Mouse (Mus musculus) intestine, embryonic 15.5 days (tissue): ENCODE data around the gene Tmem205. TPM values are rescaled to one million over a fixed set of nuclear protein-coding genes. Genes with fewer than 3 reads are reported as not detected.

Source experiments
- ATAC-seq: fragments of 200-750 bp; cut with Nextera tagmentation; 2 replicates; pipeline ENCODE4 v1.8.0; 2017; ENCODE audit warnings: moderate TSS enrichment, moderate library complexity
- H3K27ac ChIP-seq: fragments of 300-500 bp; sonication (generic); 2 replicates; pipeline ENCODE4 v1.5.1; 2015; ENCODE audit warnings: mild to moderate bottlenecking, inconsistent platforms
- H3K27me3 ChIP-seq: fragments of 300-500 bp; sonication (generic); replicated peaks from 2 replicates; pipeline ENCODE4 v1.6.1; 2015; ENCODE audit warnings: inconsistent platforms
- H3K36me3 ChIP-seq: fragments of 300-500 bp; sonication (generic); 2 replicates; pipeline ENCODE4 v1.6.1; 2015; ENCODE audit warnings: inconsistent platforms
- H3K4me1 ChIP-seq: fragments of 300-500 bp; sonication (generic); replicated peaks from 2 replicates; pipeline ENCODE4 v1.6.1; 2015; ENCODE audit warnings: inconsistent platforms
- H3K4me2 ChIP-seq: fragments of 300-500 bp; sonication (generic); replicated peaks from 2 replicates; pipeline ENCODE4 v1.6.1; 2015; ENCODE audit warnings: mild to moderate bottlenecking, inconsistent platforms
- H3K4me3 ChIP-seq: fragments of 300-500 bp; sonication (generic); replicated peaks from 2 replicates; pipeline ENCODE4 v1.5.1; 2015; ENCODE audit warnings: inconsistent platforms
- H3K9ac ChIP-seq: fragments of 300-500 bp; sonication (generic); 2 replicates; pipeline ENCODE4 v1.6.1; 2015; ENCODE audit warnings: inconsistent platforms
- H3K9me3 ChIP-seq: fragments of 300-500 bp; sonication (generic); 2 replicates; pipeline ENCODE4 v1.6.1; 2016; ENCODE audit warnings: inconsistent platforms
- WGBS: fragments of 180-500 bp; shearing (Covaris S2); methylation state at CpG from one replicate; pipeline ENCODE4 v1.1.7; 2015; 5-methylcytosine and 5-hydroxymethylcytosine counted together
- polyA plus RNA-seq: library from polyadenylated mRNA; unstranded; fragments of >200 nt; fragmentation: Nextera tagmentation; extraction: Ambion mirVana; gene quantifications from 2 replicates; pipeline ENCODE4 v1.2.1, GENCODE M21; 2015

Tmem205 gene
- polyA plus RNA-seq, 1 experiment from 2014 or later, result 71.7 TPM

GRCm38 (mm10) chr9:21955570-21956281, 28.4 kb upstream of the Tmem205 start, which contains the start of gene Swsap1:
Swsap1 (plus strand) TSS chr9:21955755.
- Histone ChIP-seq H3K4me2 (peak within 1 kb of the TSS; percentile 69), H3K27me3 (peaks cover 14% of the 10 kb centered on the region), H3K27ac (peak within 1 kb of the TSS; percentile 95), H3K4me1 (peaks cover 8% of the 10 kb centered on the region), H3K4me3 (peak within 1 kb of the TSS; percentile 83), H3K36me3 (no peaks in the 10 kb centered on the region), H3K9ac (peak within 1 kb of the TSS; percentile 93), H3K9me3 (no peaks in the 10 kb centered on the region)
- ATAC-seq, result peak; percentile 99
- WGBS, result under 1% methylated on average over 54 of the region's 54 CpGs

DNA sequence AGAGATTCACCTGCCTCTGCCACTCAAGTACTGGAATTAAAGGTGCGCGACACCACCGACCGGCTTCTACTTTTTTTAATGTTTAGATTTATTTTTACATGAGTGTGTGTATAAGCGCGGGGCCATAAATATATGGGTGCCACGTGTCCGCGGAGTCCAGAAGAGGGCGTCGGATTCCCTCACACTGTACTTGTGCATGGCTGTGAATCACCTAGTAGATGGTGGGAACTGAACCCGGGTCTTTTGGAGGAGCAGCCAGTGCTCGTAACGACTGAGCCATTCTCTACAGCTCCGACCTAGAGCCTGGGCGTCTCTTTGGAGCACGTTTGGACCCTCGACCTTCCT, 27.8 kb upstream of the Tmem205 start:
- Histone ChIP-seq H3K9ac (peak overlapping the region; percentile 93), H3K4me2 (peak overlapping the region; percentile 69), H3K4me3 (peak overlapping the region; percentile 83), H3K9me3 (no peaks in the 10 kb centered on the region), H3K36me3 (no peaks in the 10 kb centered on the region), H3K4me1 (peaks cover 3% of the 10 kb centered on the region; the same call in 1 of the 2 replicates), H3K27ac (peak overlapping the region; percentile 75), H3K27me3 (peaks cover 9% of the 10 kb centered on the region)
- peak; percentile 72 for ATAC-seq
- WGBS, result 1% methylated on average over 18 of the region's 18 CpGs

GRCm38 (mm10) chr9:21954635-21955034, 27.3 kb upstream of the Tmem205 start:
- H3K4me3 ChIP-seq, result no peak overlapping the region
- H3K9ac ChIP-seq, result no peak overlapping the region
- no peaks in the 10 kb centered on the region for H3K36me3 ChIP-seq
- ATAC-seq, result no peak
- 0 out of 2 replicates have a peak, but pooled peaks cover 3% of the 10 kb centered on the region for H3K4me1 ChIP-seq
- WGBS, result 75% methylated on average over 3 of the region's 3 CpGs
- H3K9me3 ChIP-seq, result no peaks in the 10 kb centered on the region
- H3K27me3 ChIP-seq, result peaks cover 6% of the 10 kb centered on the region
- H3K27ac ChIP-seq, result no peak overlapping the region
- peak overlapping the region; percentile 69 for H3K4me2 ChIP-seq

GRCm38 (mm10) chr9:21953600-21953999, 26.2 kb upstream of the Tmem205 start:
- Histone ChIP-seq H3K27ac (no peak overlapping the region), H3K4me2 (no peak overlapping the region), H3K9ac (no peak overlapping the region), H3K9me3 (no peaks in the 10 kb centered on the region), H3K4me3 (no peak overlapping the region), H3K27me3 (no peaks in the 10 kb centered on the region), H3K36me3 (no peaks in the 10 kb centered on the region), H3K4me1 (0 out of 2 replicates have a peak, but pooled peaks cover 3% of the 10 kb centered on the region)
- WGBS, result 20% methylated on average over 3 of the region's 3 CpGs
- no peak for ATAC-seq

DNA sequence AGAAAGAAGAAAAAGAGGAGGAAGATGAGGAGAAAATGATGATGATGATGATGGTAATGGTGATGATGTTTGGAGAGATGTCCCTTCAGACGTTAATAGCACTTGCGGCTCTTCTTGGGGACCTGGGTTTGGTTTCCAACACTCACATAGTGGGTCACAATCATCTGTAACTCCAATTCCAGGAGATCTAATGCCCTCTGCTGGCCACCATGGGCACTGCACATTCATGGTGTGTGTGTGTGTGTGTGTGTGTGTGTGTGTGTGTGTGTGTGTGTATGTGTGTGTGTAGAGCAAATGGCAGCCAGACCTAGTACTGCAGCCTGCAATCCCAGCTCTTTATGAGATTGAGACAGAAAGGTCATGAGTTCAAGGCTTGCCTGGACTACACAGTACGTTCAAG, 24.6 kb upstream of the Tmem205 start:
- no peak overlapping the region for H3K27ac ChIP-seq

DNA sequence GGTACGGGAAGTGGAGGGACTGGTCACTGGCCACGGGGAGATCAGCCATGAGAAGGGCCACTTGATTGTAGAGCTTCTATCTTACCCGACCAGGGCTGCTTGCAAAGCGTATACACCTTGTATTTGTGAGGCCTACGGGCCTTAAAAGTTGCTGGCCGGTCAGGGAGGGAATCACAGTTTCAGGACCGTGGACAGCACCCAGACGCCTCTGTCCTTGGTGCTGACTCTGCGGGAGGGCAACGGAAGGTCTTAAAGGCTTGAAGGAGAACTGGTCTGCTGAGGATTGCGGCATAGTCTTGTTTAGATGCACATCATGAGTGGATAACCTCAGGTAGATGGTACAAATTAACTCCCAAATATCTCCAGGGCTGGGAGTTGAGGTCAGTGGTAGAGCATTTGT, 23.0 kb upstream of the Tmem205 start:
- WGBS, result 16% methylated on average over 11 of the region's 11 CpGs
- H3K36me3 ChIP-seq, result no peaks in the 10 kb centered on the region
- H3K27ac ChIP-seq, result no peak overlapping the region
- no peak overlapping the region for H3K9ac ChIP-seq
- H3K4me2 ChIP-seq, result no peak overlapping the region
- 0 out of 2 replicates have a peak, but pooled peaks cover 4% of the 10 kb centered on the region for H3K4me1 ChIP-seq
- no peak overlapping the region for H3K4me3 ChIP-seq
- H3K9me3 ChIP-seq, result no peaks in the 10 kb centered on the region
- H3K27me3 ChIP-seq, result peaks cover 10% of the 10 kb centered on the region; the same call in 1 of the 2 replicates
- ATAC-seq, result no peak

More for the DNA sequence above, 24.6 kb upstream of the Tmem205 start:
- Histone ChIP-seq H3K4me3 (no peak overlapping the region), H3K27me3 (peaks cover 10% of the 10 kb centered on the region; the same call in 1 of the 2 replicates), H3K4me2 (no peak overlapping the region), H3K9ac (no peak overlapping the region), H3K4me1 (0 out of 2 replicates have a peak, but pooled peaks cover 7% of the 10 kb centered on the region), H3K36me3 (no peaks in the 10 kb centered on the region), H3K9me3 (no peaks in the 10 kb centered on the region)
- 72% methylated on average over 3 of the region's 3 CpGs for WGBS
- no peak for ATAC-seq

DNA sequence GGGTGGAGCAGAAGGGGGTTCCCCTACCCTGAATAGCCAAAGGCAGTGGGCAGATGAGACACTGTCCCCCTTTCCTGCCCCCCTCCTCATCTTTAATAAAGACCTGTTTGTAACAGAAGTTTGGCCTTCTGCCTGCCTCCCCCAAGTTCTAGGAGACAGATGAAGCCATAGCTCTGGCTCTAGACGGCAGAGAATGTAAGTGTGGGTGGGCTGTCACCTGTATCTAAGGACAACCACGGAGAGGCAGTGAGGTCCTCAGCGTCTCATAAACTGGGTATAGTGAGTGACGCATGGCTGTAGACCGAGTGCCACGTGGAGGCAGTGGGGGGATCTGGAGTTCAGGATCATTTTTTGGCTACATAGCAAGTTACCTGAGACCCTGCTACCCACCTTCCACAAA, 21.4 kb upstream of the Tmem205 start:
- H3K27ac ChIP-seq, result no peak overlapping the region
- 61% methylated on average over 6 of the region's 6 CpGs for WGBS
- H3K4me1 ChIP-seq, result 0 out of 2 replicates have a peak, but pooled peaks cover 4% of the 10 kb centered on the region
- no peaks in the 10 kb centered on the region for H3K9me3 ChIP-seq
- peaks cover 15% of the 10 kb centered on the region for H3K27me3 ChIP-seq
- no peaks in the 10 kb centered on the region for H3K36me3 ChIP-seq
- no peak overlapping the region for H3K4me3 ChIP-seq
- no peak for ATAC-seq
- H3K9ac ChIP-seq, result no peak overlapping the region
- no peak overlapping the region for H3K4me2 ChIP-seq

- no peak for ATAC-seq
- Histone ChIP-seq H3K9me3 (no peaks in the 10 kb centered on the region), H3K9ac (no peak overlapping the region), H3K4me1 (0 out of 2 replicates have a peak, but pooled peaks cover 4% of the 10 kb centered on the region), H3K27me3 (peaks cover 20% of the 10 kb centered on the region), H3K36me3 (no peaks in the 10 kb centered on the region), H3K4me2 (no peak overlapping the region), H3K27ac (no peak overlapping the region), H3K4me3 (no peak overlapping the region)
- WGBS, result 56% methylated on average over 8 of the region's 8 CpGs
These were observed 20.8 kb upstream of the Tmem205 start for GRCm38 (mm10) chr9:21948146-21948545.

- Histone ChIP-seq H3K27me3 (peaks cover 20% of the 10 kb centered on the region), H3K27ac (no peak overlapping the region), H3K36me3 (no peaks in the 10 kb centered on the region), H3K9me3 (no peaks in the 10 kb centered on the region), H3K4me3 (0 out of 2 replicates have a peak overlapping the region, but pooled peaks have one; percentile 2), H3K9ac (no peak overlapping the region), H3K4me1 (0 out of 2 replicates have a peak, but pooled peaks cover 4% of the 10 kb centered on the region), H3K4me2 (peak overlapping the region; percentile 31)
- 7% methylated on average over 28 of the region's 28 CpGs for WGBS
- peak; percentile 51 for ATAC-seq
These were observed 20.3 kb upstream of the Tmem205 start for GRCm38 (mm10) chr9:21947540-21948130.

DNA sequence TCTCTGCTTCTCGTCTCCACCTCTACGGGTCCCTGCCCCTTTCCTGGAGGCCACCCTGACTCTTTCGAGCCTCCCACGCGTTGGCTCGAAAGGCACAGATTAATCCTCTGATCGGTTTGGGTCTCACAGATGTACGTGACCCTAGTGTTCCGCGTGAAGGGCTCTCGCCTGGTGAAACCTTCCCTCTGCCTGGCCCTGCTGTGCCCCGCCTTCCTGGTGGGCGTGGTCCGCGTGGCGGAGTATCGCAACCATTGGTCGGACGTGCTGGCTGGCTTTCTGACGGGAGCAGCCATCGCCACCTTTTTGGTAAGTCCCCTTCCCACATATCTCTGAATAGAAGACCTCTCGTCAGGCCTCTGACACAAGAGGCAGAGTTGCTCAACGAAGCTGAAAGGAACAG, 16.9 kb upstream of the Tmem205 start:
- H3K27ac ChIP-seq, result no peak overlapping the region
- WGBS, result 15% methylated on average over 23 of the region's 23 CpGs
- no peak overlapping the region for H3K9ac ChIP-seq
- peak overlapping the region; percentile 30; the same call in 1 of the 2 replicates for H3K4me2 ChIP-seq
- no peak overlapping the region for H3K4me3 ChIP-seq
- peaks cover 20% of the 10 kb centered on the region for H3K27me3 ChIP-seq
- ATAC-seq, result peak; percentile 45; the same call in 1 of the 2 replicates
- H3K36me3 ChIP-seq, result no peaks in the 10 kb centered on the region
- 0 out of 2 replicates have a peak, but pooled peaks cover 4% of the 10 kb centered on the region for H3K4me1 ChIP-seq
- H3K9me3 ChIP-seq, result no peaks in the 10 kb centered on the region

DNA sequence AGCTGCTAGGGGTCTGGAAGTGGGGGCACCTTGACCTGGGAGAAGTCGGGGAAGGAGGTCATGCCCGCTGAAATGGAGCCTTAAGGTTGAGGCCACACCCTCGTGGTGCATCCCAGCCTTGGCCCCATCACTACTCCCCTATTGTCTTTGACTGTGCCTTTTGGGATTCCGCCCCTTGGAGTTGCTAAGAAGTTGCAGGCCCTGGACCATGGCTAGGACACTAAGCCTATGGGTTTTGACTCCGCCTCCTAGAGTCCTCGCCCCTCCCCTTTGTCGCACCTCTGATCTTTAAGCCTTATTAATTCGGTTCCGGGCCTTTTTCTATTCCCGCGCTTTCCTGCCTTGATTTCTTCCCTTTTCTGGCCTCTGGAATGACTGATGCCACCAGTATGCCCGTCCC, 16.3 kb upstream of the Tmem205 start:
- Histone ChIP-seq H3K27ac (no peak overlapping the region), H3K9me3 (no peaks in the 10 kb centered on the region), H3K27me3 (peaks cover 20% of the 10 kb centered on the region), H3K4me2 (no peak overlapping the region), H3K9ac (no peak overlapping the region), H3K36me3 (no peaks in the 10 kb centered on the region), H3K4me1 (0 out of 2 replicates have a peak, but pooled peaks cover 4% of the 10 kb centered on the region), H3K4me3 (no peak overlapping the region)
- ATAC-seq, result no peak
- 43% methylated on average over 12 of the region's 12 CpGs for WGBS

DNA sequence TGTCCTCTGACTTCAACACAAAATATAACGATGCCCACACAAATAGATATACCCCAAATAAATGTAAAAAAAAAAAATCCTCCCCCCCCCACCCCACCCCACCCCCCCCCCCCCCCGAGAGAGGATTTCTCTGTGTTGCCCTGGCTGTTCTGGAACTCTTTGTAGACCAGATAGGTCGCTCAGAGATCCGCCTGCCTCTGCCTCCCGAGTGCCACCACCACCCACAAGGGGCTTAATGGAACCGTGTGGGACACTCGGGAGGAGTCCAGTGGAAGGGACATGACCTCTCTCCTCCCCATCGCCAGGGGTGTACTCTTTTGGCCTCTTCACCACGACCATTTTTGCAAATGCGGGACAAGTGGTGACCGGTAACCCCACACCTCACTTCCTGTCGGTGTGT, 15.7 kb upstream of the Tmem205 start:
- 0 out of 2 replicates have a peak, but pooled peaks cover 4% of the 10 kb centered on the region for H3K4me1 ChIP-seq
- no peaks in the 10 kb centered on the region for H3K9me3 ChIP-seq
- no peak for ATAC-seq
- no peaks in the 10 kb centered on the region for H3K36me3 ChIP-seq
- no peak overlapping the region for H3K4me3 ChIP-seq
- no peak overlapping the region for H3K27ac ChIP-seq
- no peak overlapping the region for H3K4me2 ChIP-seq
- H3K9ac ChIP-seq, result no peak overlapping the region
- H3K27me3 ChIP-seq, result peaks cover 16% of the 10 kb centered on the region
- 75% methylated on average over 12 of the region's 12 CpGs for WGBS
